ENCODE assay signal across 30 mouse cellular contexts in genomic region chr5:92365146-92365705, GRCm38 (mm10). TPM values are rescaled to one million over a fixed set of nuclear protein-coding genes. Genes with fewer than 3 reads are reported as not detected.
DNase-seq lines count a peak whose midpoint lies in the region; ATAC-seq and TF ChIP-seq lines count a peak whose summit lies in the region.
"Had no signal": no experiment of that assay in that cellular context is flagged by ENCODE, and none has a peak within 500 bp of the region (broad histone marks: within the 10 kb centered on the region; RNA-seq: fewer than 3 reads in every experiment).

No protein-coding gene starts in this region.

- no peak overlapping the region for H3K4me2 ChIP-seq in kidney, embryonic 16.5 days (replicated peaks; ENCODE audit: low read depth, low read length)
- H3K4me2 ChIP-seq: embryonic facial prominence, embryonic 13.5 days; forebrain, embryonic 13.5 days; heart, embryonic 11.5 days; limb, embryonic 13.5 days; lung, embryonic 14.5 days had no signal

- no peak overlapping the region for H3K9ac ChIP-seq in kidney, embryonic 16.5 days (replicated peaks; ENCODE audit: low read length)
- H3K9ac ChIP-seq in liver, adult 2 months (ENCODE audit: low read depth, low read length) = peak overlapping the region; percentile 19
- H3K9ac ChIP-seq: embryonic facial prominence, embryonic 13.5 days; forebrain, embryonic 13.5 days; limb, embryonic 13.5 days; liver, embryonic 14.5 days; lung, embryonic 14.5 days had no signal

- peaks cover 16% of the 10 kb centered on the region; the same call in 1 of the 2 replicates for H3K4me1 ChIP-seq in cerebellum, adult 2 months (ENCODE audit: control insufficient read depth, insufficient read depth, low read length)
- no peaks in the 10 kb centered on the region for H3K4me1 ChIP-seq in kidney, embryonic 16.5 days (ENCODE audit: insufficient read depth, low read length)
- peaks cover 28% of the 10 kb centered on the region for H3K4me1 ChIP-seq in liver, adult 2 months (ENCODE audit: control insufficient read depth, insufficient read depth, low read length)
- peaks cover 16% of the 10 kb centered on the region for H3K4me1 ChIP-seq in small intestine, adult 2 months (ENCODE audit: control insufficient read depth, insufficient read depth, insufficient read length, low read length)

- H3K27ac ChIP-seq in cerebellum, adult 2 months (ENCODE audit: insufficient read depth, low read length) = no peak overlapping the region
- H3K27ac ChIP-seq in kidney, embryonic 16.5 days (ENCODE audit: low read length) = no peak overlapping the region
- peak overlapping the region; percentile 78 for H3K27ac ChIP-seq in liver, adult 2 months (replicated peaks; ENCODE audit: insufficient read depth, low read depth, low read length)
- peak overlapping the region; percentile 39; the same call in 1 of the 2 replicates for H3K27ac ChIP-seq in small intestine, adult 2 months (ENCODE audit: insufficient read depth, low read depth, low read length)
- H3K27ac ChIP-seq: embryonic facial prominence, embryonic 13.5 days; forebrain, embryonic 13.5 days; hindbrain, postnatal 0 days; layer of hippocampus, adult 2 months; limb, embryonic 13.5 days; liver, embryonic 14.5 days had no signal

- peaks cover 6% of the 10 kb centered on the region; the same call in 1 of the 2 replicates for H3K79me2 ChIP-seq in liver, adult 2 months (ENCODE audit: control insufficient read depth, insufficient read depth, low read length)

- H3K36me3 ChIP-seq in kidney, embryonic 16.5 days (ENCODE audit: insufficient read depth, low read length) = no peaks in the 10 kb centered on the region
- peaks cover 6% of the 10 kb centered on the region; the same call in 1 of the 2 replicates for H3K36me3 ChIP-seq in liver, adult 2 months (ENCODE audit: control insufficient read depth, insufficient read depth, low read length)
- H3K36me3 ChIP-seq in small intestine, adult 2 months (ENCODE audit: control insufficient read depth, insufficient read depth, low read length) = peaks cover 3% of the 10 kb centered on the region; the same call in 1 of the 2 replicates
- H3K36me3 ChIP-seq: embryonic facial prominence, embryonic 13.5 days; limb, embryonic 13.5 days had no signal

- no peak for ATAC-seq in kidney, embryonic 16.5 days (ENCODE audit: low FRiP score, low TSS enrichment)
- ATAC-seq: CD4-positive, CD25-positive, alpha-beta regulatory T cell, adult 4 months; forebrain, embryonic 13.5 days; hindbrain, postnatal 0 days; intestine, embryonic 16.5 days had no signal

- no peak for TF ChIP-seq POLR2A in cerebellum, adult 2 months (IDR thresholded peaks at IDR 0.05; ENCODE audit: borderline replicate concordance, insufficient read depth, low read length)
- TF ChIP-seq POLR2A in liver, adult 2 months (IDR thresholded peaks at IDR 0.05; ENCODE audit: extremely low read depth, insufficient read depth, low read length) = no peak
- TF ChIP-seq POLR2A in small intestine, adult 2 months (IDR thresholded peaks at IDR 0.05; ENCODE audit: low read depth, low read length) = peak; percentile 28; the same call in 1 of the 2 replicates

- DNase-seq in cerebellum, adult 2 months = peak; percentile 61 to 72
- no peak for DNase-seq in cerebellum, postnatal 4 days (ENCODE audit: low spot score in 2 of 2)
- peak; percentile 37 for DNase-seq in kidney, adult 18-20 months
- DNase-seq in liver, adult 2 months (ENCODE audit: extremely low read depth, low read depth, low spot score) = peak; percentile 91
- no peak for DNase-seq in liver
- DNase-seq in spleen, postnatal 36 days (ENCODE audit: low spot score in 2 of 2) = no peak
- DNase-seq: adrenal gland, postnatal 14 days; embryo, embryonic 11 days; heart, postnatal 14 days; layer of hippocampus, postnatal 36 days; lung, embryonic 14.5 days; midbrain, embryonic 14.5 days; thymus, postnatal 14 days had no signal

- no peak for TF ChIP-seq CTCF in cerebellum, adult 2 months (IDR thresholded peaks at IDR 0.05; ENCODE audit: borderline replicate concordance, insufficient read depth, low read depth, low read length)
- TF ChIP-seq CTCF in liver, adult 2 months (IDR thresholded peaks at IDR 0.05; ENCODE audit: low read depth, low read length) = no peak
- no peak for TF ChIP-seq CTCF in small intestine, adult 2 months (IDR thresholded peaks at IDR 0.05; ENCODE audit: extremely low read depth, insufficient read length, insufficient replicate concordance, low read depth, low read length)

- no peak overlapping the region for H3K4me3 ChIP-seq in cerebellum, adult 2 months (replicated peaks; ENCODE audit: insufficient read depth, low read depth, low read length)
- no peak overlapping the region for H3K4me3 ChIP-seq in kidney, embryonic 16.5 days (ENCODE audit: low read length)
- H3K4me3 ChIP-seq in liver, adult 2 months (ENCODE audit: insufficient read depth, low read depth, low read length) = peak overlapping the region; percentile 54
- peak overlapping the region; percentile 61 for H3K4me3 ChIP-seq in small intestine, adult 2 months (ENCODE audit: low read depth, low read length)
- H3K4me3 ChIP-seq: embryonic facial prominence, embryonic 13.5 days; erythroblast, embryonic 14.5 days; forebrain, embryonic 13.5 days; layer of hippocampus, adult 2 months; limb, embryonic 13.5 days had no signal

- 43% methylated on average over 11 of the region's 11 CpGs for WGBS in cerebellum, adult 2 months
- WGBS in kidney, embryonic 16.5 days = 74% methylated on average over 11 of the region's 11 CpGs
- WGBS in liver, adult 2 months = 45% methylated on average over 11 of the region's 11 CpGs
- WGBS in small intestine, adult 2 months = 60% methylated on average over 11 of the region's 11 CpGs

- H3K9me3 ChIP-seq in kidney, embryonic 16.5 days (ENCODE audit: low read length) = no peaks in the 10 kb centered on the region
- H3K9me3 ChIP-seq: embryonic facial prominence, embryonic 13.5 days; forebrain, embryonic 13.5 days; limb, embryonic 13.5 days had no signal

- no peaks in the 10 kb centered on the region for H3K27me3 ChIP-seq in cerebellum, adult 2 months (ENCODE audit: control insufficient read depth, insufficient read depth, low read length)
- no peaks in the 10 kb centered on the region for H3K27me3 ChIP-seq in kidney, embryonic 16.5 days (ENCODE audit: insufficient read depth, low read length)
- no peaks in the 10 kb centered on the region for H3K27me3 ChIP-seq in liver, adult 2 months (ENCODE audit: control insufficient read depth, insufficient read depth, low read length)
- no peaks in the 10 kb centered on the region for H3K27me3 ChIP-seq in small intestine, adult 2 months (ENCODE audit: control insufficient read depth, insufficient read depth, low read length)
- H3K27me3 ChIP-seq: embryonic facial prominence, embryonic 13.5 days; forebrain, embryonic 13.5 days; limb, embryonic 13.5 days had no signal

RNA-seq across cellular contexts. Expression of gene Cxcl10, which starts 16.5 kb away (rescaled TPM):
- polyA plus RNA-seq in cerebellum, adult 2 months (2012; rRNA removed) = 0.64 and 0.65 TPM in 2 replicates
- 1.1 TPM in 2 replicates for polyA plus RNA-seq in kidney, embryonic 16.5 days (2015; fragmentation: Nextera tagmentation; extraction: Ambion mirVana)
- 1.5 and 2.8 TPM in 2 replicates for total RNA-seq in liver, adult 2 months (2014; rRNA removed)
- 6.7 and 13.2 TPM in 2 replicates for polyA plus RNA-seq in liver, adult 2 months (2012; rRNA removed)
- polyA plus RNA-seq in small intestine, adult 2 months (2012; rRNA removed) = 5.0 and 9.6 TPM in 2 replicates
- total RNA-seq: hindbrain, postnatal 0 days; layer of hippocampus, adult 2 months; layer of hippocampus, postnatal 36 days; left cerebral cortex, postnatal 14 days had no signal
- polyA plus RNA-seq: erythroblast, embryonic 14.5 days; lung, embryonic 14.5 days; neural tube, embryonic 11.5 days had no signal

RNA-seq across cellular contexts. Expression of gene Art3, which starts 33.6 kb away (rescaled TPM):
- 12.8 and 17.8 TPM in 2 replicates for polyA plus RNA-seq in cerebellum, adult 2 months (2012; rRNA removed)
- polyA plus RNA-seq in kidney, embryonic 16.5 days (2015; fragmentation: Nextera tagmentation; extraction: Ambion mirVana) = 2.6 and 3.5 TPM in 2 replicates
- total RNA-seq in liver, adult 2 months (2014; rRNA removed) = 8.5 and 8.6 TPM in 2 replicates
- polyA plus RNA-seq in liver, adult 2 months (2012; rRNA removed) = 1.7 and 1.8 TPM in 2 replicates
- polyA plus RNA-seq in small intestine, adult 2 months (2012; rRNA removed) = 1.1 and 1.9 TPM in 2 replicates
- total RNA-seq: megakaryocyte, adult 5-6 weeks had no signal
- polyA plus RNA-seq: erythroblast, embryonic 14.5 days had no signal

RNA-seq across cellular contexts. Expression of gene Cxcl9, which starts 37.3 kb away (rescaled TPM):
- 0.17 TPM in 1 of 2 replicates, not detected in the other for polyA plus RNA-seq in cerebellum, adult 2 months (2012; rRNA removed)
- polyA plus RNA-seq in kidney, embryonic 16.5 days (2015; fragmentation: Nextera tagmentation; extraction: Ambion mirVana) = not detected in 2 replicates
- 5.3 and 11.9 TPM in 2 replicates for total RNA-seq in liver, adult 2 months (2014; rRNA removed)
- 28.2 and 28.8 TPM in 2 replicates for polyA plus RNA-seq in liver, adult 2 months (2012; rRNA removed)
- polyA plus RNA-seq in small intestine, adult 2 months (2012; rRNA removed) = 1.8 and 7.9 TPM in 2 replicates
- total RNA-seq: hindbrain, postnatal 0 days; layer of hippocampus, adult 2 months; layer of hippocampus, postnatal 36 days; left cerebral cortex, postnatal 14 days had no signal
- polyA plus RNA-seq: embryonic facial prominence, embryonic 13.5 days; erythroblast, embryonic 14.5 days; forebrain, embryonic 13.5 days; heart, embryonic 11.5 days; hindbrain, embryonic 11.5 days; hindbrain, postnatal 0 days; intestine, embryonic 16.5 days; lung, embryonic 14.5 days; midbrain, embryonic 14.5 days; neural tube, embryonic 11.5 days; stomach, embryonic 14.5 days had no signal

RNA-seq across cellular contexts. Expression of gene Sdad1, which starts 54.9 kb away (rescaled TPM):
- polyA plus RNA-seq in cerebellum, adult 2 months (2012; rRNA removed) = 15.3 and 15.6 TPM in 2 replicates
- 39.2 and 42.6 TPM in 2 replicates for polyA plus RNA-seq in kidney, embryonic 16.5 days (2015; fragmentation: Nextera tagmentation; extraction: Ambion mirVana)
- 5.6 and 5.7 TPM in 2 replicates for total RNA-seq in liver, adult 2 months (2014; rRNA removed)
- polyA plus RNA-seq in liver, adult 2 months (2012; rRNA removed) = 3.8 and 6.3 TPM in 2 replicates
- polyA plus RNA-seq in small intestine, adult 2 months (2012; rRNA removed) = 2.4 and 4.2 TPM in 2 replicates

Comparison
In these comparisons a context has a peak if more than half of its experiments do, and no peak if none do; other contexts are left out.
1. DNase-seq: peak in cerebellum, adult 2 months (2 of 2), kidney, adult 18-20 months (single experiment) and liver, adult 2 months (single experiment); none in cerebellum, postnatal 4 days (0 of 2), liver (single experiment) and spleen, postnatal 36 days (0 of 2).
2. H3K27ac ChIP-seq: peak in liver, adult 2 months (single experiment) and small intestine, adult 2 months (single experiment); none in cerebellum, adult 2 months (single experiment) and kidney, embryonic 16.5 days (single experiment).
3. H3K4me3 ChIP-seq: peak in liver, adult 2 months (single experiment) and small intestine, adult 2 months (single experiment); none in cerebellum, adult 2 months (single experiment) and kidney, embryonic 16.5 days (single experiment).